Mouse (Mus musculus) ES-E14 (cell line): ENCODE measurements around the gene Cort.

Experiments used
- MAFK ChIP-seq: IDR thresholded peaks from 2 replicates; pipeline ENCODE4 v1.6.1; 2014; ENCODE audit warnings: mild to moderate bottlenecking, low read depth, low read length, inconsistent platforms; ENCODE audit not compliant: insufficient read depth
- ZC3H11A ChIP-seq: IDR thresholded peaks from 2 replicates; pipeline ENCODE4 v1.6.1; 2012; ENCODE audit warnings: low read depth, mild to moderate bottlenecking, inconsistent platforms, low read length, borderline replicate concordance

GRCm38 (mm10) chr4:149128467-149128866, 1.9 kb upstream of the Cort start:
- TF ChIP-seq MAFK (no peak), ZC3H11A (no peak)
